Mouse (Mus musculus) skeletal muscle tissue, adult 2 months (tissue): ENCODE measurements around the gene Gpr35.
"Not testable (repeated sequence)": the region's sequence is repeated elsewhere in the genome, so short reads cannot be mapped to it uniquely, and the experiment has no call there.

ENCODE experiments used
- DNase-seq: peaks from one replicate; pipeline ENCODE4 v3.0.0-alpha.2; 2012; ENCODE audit warnings: low read depth, low spot score

The Gpr35 gene

DNA sequence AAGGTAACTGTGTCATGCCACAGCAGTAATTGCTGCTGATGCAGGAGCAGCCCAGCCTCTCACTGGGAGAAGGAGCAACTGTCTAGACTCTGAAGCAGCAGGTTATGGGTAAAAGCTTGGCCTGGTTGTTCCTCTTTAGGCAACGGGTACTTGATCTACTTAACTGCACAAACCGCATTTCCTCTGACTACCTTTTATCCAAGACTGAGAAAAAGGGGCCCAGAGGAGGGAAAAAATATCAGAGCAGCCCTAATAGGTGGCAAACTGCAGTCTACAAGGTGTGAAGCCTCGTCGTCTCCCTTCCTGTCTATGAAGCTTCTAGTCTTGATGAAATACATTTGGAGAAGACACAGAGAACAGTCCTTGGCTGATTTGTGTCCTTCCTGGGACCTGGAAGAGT lies 17.1 kb upstream of the Gpr35 start:
- DNase-seq = no peak

DNA sequence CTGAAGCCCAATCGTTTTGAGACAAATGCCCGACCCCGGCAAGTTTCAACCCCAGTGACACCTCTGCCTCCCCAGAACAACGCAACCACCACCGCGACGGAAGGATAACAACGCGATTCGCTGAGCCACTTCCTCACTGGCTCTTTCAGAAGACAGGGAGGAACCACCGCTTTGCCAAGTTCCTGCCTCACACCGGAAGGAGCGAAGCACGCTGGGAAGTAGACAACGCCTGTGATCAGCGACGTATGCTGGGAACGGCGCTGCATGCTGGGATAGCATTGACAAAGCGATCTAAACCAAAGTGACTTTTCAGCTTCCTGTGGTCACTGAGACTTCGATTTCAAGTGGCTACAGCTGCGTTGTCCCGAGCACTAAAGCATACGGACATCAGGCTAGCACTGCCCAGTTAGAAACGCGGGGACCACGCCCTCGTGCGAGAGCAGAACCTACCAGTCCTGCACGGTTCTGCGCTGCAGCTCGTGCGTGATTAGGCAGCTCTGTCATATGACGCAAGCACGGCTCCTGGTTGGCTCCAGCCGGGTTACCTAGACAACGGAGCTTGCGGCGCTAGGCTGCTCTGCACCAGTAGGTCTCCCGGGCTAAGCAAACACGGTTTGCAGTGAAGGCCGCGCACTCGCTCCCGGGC lies 16.4 kb upstream of the Gpr35 start, which contains the start of gene Capn10:
Capn10 (plus strand) TSS at position 195 of the 646 bp plus-strand sequence.
- peak; percentile 96 for DNase-seq

DNA sequence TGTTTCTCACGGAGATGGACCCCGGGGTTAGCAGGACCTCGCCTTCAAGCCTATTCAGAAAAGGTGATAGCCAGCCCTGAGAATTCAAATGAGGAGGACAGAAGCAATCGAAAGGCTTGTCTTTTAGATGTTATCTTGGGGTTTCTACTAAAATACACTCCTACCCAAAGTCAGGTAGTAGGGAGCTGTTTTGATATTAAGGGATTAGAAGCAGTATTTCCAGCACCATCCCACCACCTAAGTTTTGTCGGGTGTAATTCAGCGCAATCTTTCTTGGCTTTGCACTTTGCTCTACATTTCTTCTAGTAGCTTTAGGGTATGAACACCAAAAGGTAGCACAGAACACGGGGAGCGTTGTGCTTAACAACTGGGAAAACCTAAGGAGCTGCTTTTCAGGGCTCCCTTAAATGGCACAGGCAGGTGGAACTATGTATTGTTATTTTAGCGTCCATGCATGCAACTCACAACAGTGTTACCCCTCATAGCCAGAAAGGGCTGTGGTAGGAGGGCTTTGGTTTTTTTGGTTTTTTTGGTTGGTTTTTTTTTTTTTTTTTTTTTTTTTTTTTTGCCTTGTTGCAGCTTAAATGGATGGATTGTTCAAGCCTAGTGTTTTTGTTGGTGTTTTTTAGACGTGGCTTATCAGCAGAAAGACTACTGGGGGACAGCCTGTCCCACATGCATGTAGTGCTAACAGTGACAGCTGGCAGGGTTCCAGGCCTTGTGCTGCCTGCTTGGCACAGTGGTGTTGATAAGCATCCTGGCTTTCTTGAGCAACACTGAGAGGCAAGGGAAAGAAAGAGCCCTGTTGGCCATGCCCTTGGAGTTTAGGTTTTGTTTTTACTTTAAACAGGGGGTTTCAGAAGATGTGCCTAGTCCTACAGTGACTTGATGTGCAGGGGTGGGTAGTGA lies 15.4 kb upstream of the Gpr35 start:
- peak; percentile 37 for DNase-seq

DNA sequence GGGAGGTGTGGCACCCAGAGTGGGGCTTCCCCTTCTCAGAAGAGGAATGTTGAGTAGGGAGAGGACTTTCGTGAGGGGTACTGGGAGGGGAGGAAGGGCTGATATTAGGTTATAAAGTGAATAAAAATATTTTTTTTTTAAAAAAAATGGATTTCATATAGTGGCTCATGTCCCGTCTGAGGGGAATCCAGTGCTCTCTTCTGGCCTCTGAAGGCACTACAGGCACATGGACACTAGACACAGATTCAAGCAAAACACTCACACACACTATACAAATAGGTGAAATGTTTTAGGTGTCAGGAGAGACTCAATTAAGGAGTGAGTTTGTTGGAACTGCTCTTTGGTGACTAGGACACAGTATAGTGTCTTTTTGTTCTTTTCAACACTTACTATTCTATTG lies 14.7 kb upstream of the Gpr35 start:
- no peak for DNase-seq

DNA sequence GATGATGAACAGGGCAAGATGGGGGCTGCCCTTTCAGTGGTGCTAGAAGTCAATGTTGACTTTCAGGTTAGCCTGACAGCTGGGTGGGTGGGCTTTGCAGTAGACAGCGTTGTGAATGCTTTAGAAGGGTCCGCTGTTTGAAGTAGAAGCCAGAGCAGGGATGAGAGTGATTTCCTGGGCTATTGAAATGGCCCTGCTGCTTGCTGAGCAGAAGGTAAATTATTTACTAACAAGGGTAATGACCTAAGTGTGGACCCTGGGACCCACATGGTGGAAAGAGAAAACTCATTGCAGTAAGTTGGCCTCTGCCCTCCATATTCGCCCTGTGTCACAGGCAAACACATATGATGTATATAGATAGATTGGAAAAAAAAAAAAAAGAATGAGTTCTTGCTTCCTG lies 14.2 kb upstream of the Gpr35 start:
- DNase-seq = no peak

DNA sequence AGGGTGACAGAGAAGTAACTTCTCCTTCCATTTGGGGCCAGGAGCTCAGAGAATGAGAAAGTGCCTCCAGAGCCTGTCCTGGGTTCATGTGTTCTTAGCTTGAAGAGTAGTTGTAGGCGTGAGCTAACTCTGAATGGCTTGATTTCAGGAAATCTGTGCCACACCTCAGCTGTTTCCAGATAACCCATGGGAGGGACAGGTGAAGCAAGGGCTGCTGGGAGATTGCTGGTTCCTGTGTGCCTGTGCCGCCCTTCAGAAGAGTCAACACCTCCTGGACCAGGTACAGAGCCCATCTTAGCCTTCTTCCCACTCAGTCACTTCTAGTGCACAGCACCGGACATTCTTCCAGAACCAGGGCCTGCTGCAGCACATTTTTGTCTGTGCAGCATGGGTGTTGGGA lies 12.9 kb upstream of the Gpr35 start:
- DNase-seq = no peak

DNA sequence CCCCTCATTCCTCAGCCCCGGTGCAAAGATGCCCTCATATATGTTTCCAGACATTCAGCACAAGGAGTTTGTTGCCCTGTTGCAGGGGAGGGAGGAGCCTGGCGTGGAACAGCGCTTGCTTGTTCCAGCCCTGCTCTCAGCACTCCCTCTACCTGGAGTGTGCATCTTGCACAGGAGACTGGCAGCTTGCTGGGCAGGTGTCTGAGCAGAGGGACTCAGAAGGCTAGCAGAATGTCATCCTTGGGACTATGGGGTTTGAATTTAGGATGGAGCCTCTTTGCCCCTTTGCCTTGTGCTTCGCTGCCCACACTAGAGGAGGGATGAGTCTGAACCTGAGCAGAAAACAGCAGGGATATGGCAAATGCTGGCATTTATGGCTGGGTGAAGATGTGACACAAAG lies 10.9 kb upstream of the Gpr35 start:
- DNase-seq = no peak

DNA sequence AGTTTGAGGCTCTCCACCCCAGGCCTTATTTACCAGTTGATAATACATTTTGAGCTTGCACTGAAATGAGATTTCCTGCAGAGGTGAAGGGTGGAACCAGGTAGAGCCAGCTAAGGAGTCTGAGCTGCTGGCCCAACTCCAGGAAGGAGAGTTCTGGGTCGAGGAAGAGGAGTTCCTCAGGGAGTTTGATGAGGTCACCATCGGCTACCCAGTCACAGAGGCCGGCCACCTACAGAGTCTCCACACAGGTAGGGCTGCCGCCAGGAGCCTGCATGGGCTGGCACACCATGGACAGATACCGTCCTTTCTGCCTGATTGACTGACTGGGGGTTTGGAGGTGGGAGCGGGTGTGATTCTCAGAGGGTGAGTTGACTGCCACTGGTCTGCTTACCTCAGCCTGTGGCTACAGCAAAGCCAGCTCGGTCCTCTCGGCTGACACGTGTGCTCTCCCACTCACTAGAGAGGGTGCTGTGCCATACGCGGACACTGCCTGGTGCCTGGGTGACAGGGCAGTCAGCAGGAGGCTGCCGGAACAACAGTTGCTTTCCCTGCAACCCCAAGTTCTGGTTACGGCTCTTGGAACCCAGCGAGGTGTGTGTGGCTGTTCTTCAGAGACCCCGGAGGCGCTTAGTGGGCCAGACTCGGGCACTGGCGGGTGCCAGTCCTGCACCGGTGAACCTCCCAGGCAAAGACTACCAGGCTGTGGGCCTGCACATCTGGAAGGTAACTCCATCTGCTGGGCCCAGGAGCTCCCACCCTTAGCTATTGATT lies 7.3 kb upstream of the Gpr35 start:
- DNase-seq = no peak

DNA sequence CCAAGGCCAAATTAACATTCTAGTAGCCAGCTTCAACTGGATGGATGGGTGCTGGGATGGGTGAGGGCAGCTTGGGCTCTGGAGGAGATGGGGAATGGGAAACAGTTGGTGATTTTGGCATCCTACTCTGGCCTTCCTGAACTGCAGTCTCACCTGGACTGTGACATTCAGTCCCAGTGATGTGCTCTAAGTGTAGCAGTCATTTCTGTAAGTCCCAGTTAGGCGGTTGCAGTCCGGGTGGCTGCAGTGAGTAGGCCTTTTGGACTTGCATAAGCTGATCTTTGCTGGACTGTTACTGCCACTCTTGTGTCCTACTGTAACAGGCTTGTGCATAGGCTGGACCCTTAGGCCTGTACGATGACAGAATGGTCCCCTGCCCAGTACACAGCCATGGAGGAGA lies 2.7 kb upstream of the Gpr35 start:
- no peak for DNase-seq

DNA sequence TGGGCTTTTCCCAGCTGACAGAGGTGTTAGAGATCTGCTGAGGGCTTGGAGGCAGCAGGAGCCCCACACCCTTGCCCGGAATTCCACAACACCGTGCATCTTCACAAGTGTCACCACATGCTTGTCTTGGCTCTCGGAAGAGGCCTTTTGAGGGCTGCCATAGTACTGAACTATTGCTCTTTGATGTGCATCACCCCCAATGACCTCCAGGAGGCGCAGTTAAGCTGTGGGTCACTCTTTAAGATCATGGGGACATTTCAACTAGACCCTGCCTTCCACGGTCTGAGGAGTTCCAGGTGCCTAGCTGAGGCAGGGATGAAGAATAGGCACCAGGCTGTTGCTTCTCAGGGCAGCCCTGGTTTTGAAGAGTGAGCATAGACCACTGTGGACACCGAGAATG lies 1.2 kb upstream of the Gpr35 start:
- no peak for DNase-seq

DNA sequence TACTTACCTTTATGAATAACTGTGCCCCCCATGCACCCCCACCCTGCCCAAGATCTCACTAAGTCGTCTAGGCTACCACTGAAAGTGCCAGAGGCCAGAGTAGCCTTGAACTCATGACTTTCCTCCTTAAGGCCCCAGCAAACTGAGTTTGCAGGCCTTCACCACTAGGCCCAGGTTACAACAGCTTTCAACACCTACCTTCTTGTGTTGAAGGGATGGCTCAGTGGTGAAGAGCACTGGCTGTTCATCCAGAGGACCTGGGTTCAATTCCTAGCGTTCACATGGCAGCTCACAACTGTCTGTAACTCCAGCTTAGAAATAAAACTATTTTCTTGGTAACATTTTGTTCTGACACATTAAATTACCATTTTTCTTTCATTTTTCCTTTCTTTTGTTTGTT lies 3.0 kb downstream of the Gpr35 start:
- no peak for DNase-seq

DNA sequence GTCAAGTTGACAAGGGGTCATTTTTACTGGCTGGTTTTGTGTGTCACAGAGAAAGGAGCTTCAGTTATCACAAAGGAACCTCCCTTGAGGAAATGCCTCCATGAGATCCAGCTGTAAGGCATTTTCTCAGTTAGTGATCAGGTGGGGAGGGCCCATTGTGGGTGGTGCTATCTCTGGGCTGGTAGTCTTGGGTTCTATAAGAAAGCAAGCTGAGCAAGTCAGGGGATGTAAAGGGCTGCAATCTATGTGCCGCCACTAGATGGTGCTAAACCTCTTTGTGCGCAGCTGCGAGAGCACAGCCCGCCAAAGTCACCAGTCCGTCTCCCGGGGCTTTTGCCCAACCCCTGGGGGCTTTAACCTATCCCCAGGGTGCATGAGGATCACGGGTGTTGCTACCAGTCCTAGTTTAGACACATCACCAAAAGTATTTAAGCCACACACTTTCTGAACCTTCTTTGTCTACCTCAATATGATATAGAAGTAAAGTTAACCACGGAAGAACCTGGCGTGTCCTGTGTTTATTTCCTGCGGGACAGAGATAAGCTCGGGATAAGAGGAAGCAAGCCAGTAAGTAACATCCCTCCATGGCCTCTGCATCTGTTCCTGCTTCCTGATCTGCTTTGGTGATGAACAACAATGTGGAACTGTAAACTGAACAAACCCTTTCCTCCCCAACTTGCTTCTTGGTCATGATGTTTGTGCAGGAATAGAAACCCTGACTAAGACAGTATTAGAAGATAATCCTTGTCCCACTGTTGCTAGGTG lies 6.1 kb downstream of the Gpr35 start:
- not testable (repeated sequence) for DNase-seq

DNA sequence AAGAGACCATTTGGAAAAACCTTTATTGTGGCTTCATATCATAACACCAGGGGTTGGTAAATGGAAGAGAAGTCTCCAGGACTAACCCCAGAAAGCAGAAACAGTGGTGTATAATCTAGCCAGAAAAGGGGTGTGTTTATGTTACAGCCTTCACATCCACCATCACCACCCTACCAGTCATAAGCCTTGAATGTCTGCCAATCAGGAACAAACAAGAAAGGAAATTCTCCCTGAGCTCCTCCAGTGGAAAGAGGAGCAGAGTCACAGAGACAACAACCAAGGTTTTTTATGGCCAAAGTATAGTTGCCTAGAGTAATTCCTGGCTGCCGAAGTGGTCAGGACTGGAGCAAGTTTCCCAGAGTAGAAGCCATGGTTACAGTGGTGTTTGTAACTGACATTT lies 8.3 kb downstream of the Gpr35 start:
- DNase-seq = no peak

DNA sequence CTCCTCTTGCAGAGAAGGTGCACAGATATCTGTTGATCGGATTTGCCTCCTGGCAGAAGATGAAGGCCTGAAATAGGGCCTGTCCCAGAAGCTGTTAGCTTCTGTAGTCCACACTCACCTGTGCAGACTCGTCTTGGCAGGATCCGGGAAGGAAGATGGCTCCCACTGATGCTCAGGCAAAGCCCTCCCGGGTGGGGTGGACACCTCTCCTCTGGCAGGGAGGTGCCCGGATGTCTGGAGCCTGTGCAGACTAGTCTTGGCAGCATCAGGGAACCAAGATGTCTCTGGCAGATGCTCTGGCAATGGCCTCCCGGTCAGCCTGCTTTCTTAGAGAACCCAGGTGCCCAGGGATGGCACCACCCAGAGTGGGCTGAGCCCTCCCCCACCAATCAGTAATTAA lies 20.1 kb downstream of the Gpr35 start:
- not testable (repeated sequence) for DNase-seq

DNA sequence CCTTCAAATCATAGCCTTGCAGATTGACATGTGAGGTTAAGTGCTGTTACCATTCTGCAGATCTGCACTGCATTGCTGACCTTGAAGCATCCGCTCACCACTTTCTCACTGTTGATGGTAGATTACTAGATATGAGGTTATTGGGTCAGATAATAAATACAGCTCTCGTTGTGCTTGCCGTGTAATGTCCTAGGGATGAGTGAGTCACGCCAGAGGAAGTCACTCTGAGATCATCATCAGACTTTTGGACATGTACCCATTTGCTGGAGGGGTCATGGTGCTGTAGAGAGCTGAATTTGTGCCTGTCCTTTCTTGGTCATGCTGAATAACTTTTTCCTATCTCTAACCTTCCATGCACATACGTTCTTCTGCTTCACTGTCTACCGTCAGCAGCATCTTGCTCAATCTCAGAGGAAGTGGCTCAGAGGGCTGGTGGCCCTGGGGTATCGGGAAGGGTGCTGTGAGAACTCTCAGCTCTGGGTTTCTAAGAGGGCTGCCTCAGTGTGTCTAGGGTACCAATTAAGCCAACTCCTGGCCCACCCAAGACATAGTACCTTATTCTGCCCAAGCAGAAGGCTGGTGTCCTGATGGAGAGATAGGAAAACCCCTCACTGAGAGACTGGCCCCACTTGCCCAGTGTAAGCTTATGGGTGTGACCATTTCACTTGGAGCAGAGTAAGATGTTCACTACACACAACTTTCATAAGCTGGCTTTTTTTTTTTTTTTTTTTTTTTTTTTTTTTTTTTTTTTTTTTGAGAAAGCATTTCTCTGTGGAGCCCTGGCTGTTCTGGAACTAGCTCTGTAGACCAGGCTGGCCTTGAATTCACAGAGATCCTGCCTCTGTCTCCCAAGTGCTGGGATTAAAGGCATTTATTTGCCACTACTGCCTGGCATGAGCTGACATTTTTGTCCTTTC lies 21.5 kb downstream of the Gpr35 start:
- peak; percentile 13 for DNase-seq

DNA sequence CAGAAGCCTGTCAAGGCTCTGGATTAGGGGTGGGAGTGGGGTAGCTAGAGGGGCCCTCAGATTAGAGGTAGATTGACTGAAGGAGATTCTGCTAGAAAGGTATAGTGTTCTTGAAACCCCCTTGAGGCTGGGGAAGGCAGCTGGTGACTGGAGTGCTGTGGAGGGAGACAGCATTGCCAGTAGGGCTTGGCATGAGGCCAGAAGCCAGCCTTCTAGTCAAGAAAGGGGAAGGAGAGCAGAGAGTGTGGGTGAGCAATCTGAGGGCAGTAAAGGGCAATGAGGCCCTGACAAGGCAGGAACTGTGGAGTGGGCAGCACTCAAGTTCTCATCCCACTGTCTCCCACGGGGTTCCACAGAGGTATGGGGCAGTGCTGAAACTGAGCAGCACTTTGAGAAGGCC lies 22.2 kb downstream of the Gpr35 start:
- DNase-seq = peak; percentile 51

DNA sequence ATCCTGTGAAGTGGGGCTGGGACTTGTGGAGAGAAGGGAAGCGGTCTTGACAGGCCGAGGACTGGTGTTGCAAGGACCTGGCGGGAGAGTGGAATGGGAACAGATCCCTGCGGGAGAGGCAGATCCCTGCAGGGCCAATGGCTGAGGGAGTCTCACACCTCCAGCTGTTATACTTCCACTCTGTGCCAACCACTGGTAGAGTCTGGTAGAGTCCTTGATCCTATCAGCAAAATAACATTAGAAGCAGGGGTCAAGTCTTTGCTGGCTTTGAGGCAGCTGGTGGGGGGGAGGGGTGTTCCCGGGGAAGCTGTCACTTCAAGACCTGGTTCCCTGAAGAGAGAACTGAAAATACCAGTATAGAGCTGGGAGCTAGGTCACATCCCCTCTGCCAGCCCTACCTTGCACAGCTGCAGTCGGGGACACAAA lies 25.5 kb downstream of the Gpr35 start:
- no peak for DNase-seq

DNA sequence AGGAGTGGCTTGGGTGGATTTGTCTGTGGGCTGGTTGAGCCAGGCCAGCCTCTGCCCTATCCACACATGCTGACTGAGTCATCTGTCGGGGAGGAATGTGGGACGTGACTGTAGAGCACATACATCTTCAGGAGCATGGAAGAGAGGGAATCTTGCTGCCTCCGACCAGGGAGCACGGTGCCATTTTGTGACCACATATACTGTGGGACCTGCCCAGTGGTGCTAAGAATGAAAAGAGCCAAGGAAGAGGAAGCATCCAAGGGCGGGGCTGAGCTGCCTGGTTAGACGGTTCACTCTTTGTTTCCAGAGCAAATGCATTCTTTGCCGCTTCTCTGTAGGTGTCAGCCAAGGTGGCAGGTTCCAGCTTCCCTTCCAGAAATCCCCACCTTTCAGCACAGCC lies 28.0 kb downstream of the Gpr35 start:
- DNase-seq = no peak

DNA sequence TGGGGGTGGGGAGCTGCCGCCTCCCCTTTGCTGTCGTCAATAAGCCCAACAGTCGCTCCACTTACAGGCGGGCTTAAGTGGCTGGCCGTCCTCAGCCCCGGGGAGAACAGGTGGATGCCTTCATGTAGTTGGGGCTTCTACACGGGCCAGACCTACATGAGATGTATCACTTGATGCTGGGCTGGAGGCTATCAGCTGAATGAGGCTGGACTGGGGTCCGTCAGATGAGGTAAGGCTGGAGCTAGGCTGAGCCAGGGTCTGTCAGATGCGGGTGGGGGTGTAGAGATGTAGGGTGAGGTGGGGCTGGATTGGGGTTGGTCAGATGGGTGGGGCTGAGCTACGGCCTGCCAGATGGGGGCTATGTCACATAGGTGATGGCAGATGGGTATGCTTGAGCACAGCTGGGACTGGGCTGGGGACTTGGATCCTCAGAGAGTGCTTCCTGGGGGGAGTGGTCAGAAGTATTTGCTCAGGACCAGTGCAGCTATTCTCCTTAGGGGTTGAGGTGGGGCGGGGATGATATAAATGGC lies 28.5 kb downstream of the Gpr35 start:
- no peak for DNase-seq
